Mouse (Mus musculus) kidney, postnatal 25 days (tissue): ENCODE data around the gene Pcdh15.

ENCODE experiments used
- DNase-seq, 2 experiments: peaks; one replicate each; pipeline ENCODE4 v3.0.0; 2021; ENCODE audit warnings: mixed read lengths in 2 of 2

Gene Pcdh15

DNA sequence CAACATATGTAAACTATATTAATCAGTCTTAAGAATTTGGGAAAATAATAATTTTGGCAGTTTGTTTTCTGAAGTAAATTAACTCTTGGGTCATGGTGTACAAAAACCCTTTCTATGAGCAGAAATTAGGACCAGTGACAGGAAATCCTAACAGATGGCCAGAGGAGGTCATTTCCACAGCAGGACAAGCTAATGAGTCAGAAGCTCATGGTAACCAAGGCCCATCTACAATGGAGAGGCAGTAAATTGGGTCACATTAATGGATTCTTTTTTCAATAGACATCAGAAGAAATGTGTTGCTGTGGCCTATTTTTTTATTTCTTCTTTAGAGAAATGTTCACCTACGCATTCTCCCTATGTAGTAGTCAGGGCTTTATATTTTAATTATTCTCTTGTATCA is 923.9 kb downstream of the Pcdh15 start:
- no peak for DNase-seq

DNA sequence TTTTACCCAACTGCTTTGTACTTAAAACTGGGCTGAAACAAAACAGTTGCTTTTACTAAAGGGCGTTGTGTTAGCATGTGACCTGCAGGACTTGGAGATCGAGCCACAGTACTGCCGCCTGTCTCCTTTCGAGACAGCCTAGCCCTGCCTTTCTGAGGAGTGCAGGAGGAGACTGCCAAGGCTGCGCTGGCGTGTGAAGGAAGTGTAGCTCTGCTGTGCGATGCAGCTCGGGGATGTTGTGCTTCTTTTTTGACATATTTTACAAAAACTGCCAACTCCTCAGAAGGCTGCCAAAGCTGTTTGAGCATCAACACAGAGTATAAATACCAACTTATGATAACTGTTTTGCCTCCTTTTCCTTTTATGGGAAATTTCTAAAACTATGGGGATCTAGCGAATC is 953.9 kb downstream of the Pcdh15 start:
- no peak for DNase-seq

DNA sequence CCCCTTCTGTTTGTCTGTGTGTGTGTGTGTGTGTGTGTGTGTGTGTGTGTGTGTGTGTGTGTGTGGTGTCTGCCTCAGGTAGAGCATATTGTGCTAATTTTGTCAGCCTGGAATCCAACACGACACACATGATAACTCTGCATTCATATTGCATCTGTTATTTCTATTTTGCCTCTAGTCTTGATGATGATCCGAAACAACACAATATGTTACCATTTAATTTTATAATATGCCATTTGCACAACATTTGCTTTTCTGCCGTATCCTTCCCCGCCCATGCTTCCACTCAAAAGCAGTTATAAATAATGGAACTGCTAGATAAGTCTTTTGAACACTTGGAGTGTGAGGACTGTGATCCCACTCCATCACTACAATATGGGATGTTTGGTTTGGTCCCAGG is 987.5 kb downstream of the Pcdh15 start:
- no peak for DNase-seq

GRCm38 (mm10) chr10:74098296-74098695 is 999.2 kb downstream of the Pcdh15 start:
- no peak for DNase-seq

DNA sequence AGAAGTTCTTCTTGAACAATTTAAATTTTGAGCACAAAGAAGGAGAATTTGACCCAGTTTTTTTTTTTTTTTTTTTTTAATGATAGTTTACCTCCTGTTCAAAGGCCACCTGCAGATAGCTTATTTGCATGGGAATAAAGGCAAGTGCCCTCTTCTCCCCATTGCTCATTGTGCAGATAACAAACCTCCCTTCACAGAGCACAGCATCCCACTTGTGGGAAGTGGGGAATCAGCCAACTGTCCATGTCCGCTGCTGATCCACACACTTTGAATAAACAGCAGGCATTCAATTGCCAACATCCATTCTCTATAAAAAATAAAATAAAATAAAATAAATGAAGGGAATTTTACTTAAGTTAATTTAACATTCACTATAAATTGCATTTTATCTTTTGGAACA is 1015.0 kb downstream of the Pcdh15 start:
- no peak for DNase-seq

- DNase-seq = no peak
Observed at GRCm38 (mm10) chr10:74116817-74117216, 1017.7 kb downstream of the Pcdh15 start.

- DNase-seq = no peak
Observed at GRCm38 (mm10) chr10:74123421-74123820, 1024.3 kb downstream of the Pcdh15 start.

GRCm38 (mm10) chr10:74129192-74129591 is 1030.0 kb downstream of the Pcdh15 start:
- no peak for DNase-seq

DNA sequence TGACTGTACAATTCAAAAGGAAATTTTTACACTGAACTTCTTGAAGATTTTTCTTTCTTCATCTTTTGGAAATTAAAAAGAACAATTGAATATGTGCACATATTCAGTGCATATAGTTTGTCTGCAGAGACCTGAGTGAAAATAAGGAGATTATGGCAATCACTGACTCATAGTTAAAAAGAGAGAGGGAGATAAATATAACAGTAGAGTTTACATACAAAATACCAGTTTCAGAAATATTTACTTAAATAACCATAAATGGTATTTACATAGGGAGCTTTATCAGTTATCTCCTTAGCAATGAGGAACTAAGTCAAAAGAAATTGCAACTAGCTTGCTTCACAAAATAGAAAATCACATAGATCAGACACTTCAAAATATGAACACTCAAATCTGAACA is 1030.5 kb downstream of the Pcdh15 start:
- no peak for DNase-seq

DNA sequence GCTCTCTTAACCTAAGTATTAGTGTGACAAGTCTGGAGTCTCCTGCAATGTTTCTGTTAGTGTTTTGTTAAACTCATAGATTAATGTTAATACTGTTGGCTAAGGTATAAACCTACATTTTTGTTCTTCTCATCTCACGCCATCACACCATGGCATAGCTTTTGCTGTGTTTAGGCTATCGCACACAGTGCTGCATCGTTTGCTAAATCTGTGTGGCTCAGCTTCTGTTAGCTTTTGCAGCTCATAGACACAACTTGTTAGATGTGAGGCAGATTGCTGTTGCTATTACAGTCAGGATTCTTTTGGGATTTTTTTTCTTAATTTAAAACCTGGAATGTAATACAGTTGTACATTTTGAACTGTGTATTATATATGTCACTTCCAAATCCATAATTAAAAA is 1031.7 kb downstream of the Pcdh15 start:
- DNase-seq = no peak

DNA sequence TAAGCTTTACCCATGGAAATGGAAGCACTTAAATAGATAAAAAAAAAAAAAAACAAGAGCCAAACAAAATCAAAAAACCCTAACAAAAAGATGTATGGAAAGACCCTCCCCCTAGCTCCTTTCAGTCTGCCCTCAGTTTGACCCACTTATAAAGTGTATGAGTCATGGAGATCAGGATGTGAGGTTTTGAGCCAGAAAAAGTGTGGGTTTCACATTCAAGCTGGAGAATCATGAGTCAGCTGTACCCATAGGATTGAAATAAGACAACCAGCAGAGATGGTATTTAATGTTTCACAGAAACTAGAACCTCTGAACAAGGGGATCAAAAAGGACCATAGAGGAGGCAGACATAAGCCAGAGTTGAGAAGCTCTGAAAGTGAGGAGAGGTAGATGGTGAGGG is 1048.8 kb downstream of the Pcdh15 start:
- no peak for DNase-seq

- DNase-seq = no peak
Observed at GRCm38 (mm10) chr10:74181921-74182320, 1082.8 kb downstream of the Pcdh15 start.

- DNase-seq = peak in 1 of 2 experiments; percentile 10
Observed at GRCm38 (mm10) chr10:74203650-74204049, 1104.5 kb downstream of the Pcdh15 start.

GRCm38 (mm10) chr10:74217268-74217667 is 1118.1 kb downstream of the Pcdh15 start:
- peak in 1 of 2 experiments; percentile 3 for DNase-seq

DNA sequence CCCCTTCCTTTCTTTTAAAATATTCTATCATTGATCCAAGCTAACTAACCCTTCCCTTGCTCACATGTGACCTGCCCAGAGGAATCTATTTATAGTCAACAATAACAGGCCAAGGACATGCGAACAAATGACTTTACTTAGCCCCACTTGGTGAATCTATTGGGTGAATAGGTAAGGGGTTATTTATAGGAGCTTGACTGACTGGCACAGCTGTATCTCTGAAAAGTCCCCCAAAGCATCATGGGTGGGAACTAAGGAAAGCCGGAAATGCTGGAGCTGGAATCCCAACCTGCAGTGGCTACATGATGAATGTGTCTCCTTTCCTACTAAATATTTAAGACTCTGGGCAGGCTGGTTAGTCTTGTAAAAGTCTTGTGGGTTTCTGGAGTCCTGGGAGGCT is 1121.3 kb downstream of the Pcdh15 start:
- no peak for DNase-seq

DNA sequence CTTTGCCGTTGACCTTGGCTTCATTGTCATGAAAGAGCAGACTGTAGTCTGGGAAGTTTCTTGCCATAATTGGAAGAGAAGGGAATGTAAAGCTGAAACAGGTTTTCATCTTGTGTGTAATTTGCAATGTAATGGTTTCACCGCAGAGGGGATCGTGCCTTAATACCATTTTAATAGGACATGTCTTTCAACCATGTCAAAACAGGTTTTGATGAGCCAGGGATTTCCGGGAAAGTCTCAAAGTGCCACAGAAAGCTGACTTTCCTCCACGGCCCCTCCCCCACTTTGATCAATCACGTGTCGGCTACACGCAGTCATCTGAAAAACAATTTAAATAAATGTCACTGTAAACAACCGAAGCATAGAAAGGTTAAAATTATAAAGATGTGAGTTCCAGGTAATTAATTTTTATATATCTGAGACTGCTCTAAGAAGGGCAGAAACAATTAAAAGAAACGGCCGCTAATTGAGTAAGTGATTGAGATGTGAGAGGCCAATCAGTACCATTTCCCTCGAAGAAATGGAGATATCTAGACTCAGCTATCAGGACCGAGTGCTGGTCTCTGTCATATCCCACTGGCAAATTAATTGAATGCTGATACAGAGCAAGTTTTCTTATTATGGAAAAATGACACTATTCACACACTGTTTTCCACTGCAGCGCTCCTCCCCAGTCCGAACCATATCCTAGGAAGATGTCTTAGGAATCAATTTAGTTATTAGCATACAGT is 1158.7 kb downstream of the Pcdh15 start:
- peak in 1 of 2 experiments; percentile 22 for DNase-seq

- DNase-seq = no peak
Observed at GRCm38 (mm10) chr10:74258639-74259038, 1159.5 kb downstream of the Pcdh15 start.

GRCm38 (mm10) chr10:74269637-74270269 is 1170.6 kb downstream of the Pcdh15 start:
- no peak for DNase-seq

- DNase-seq = no peak
Observed at GRCm38 (mm10) chr10:74270894-74271293, 1171.8 kb downstream of the Pcdh15 start.

- DNase-seq = no peak
Observed at GRCm38 (mm10) chr10:74304120-74304519, 1205.0 kb downstream of the Pcdh15 start.

DNA sequence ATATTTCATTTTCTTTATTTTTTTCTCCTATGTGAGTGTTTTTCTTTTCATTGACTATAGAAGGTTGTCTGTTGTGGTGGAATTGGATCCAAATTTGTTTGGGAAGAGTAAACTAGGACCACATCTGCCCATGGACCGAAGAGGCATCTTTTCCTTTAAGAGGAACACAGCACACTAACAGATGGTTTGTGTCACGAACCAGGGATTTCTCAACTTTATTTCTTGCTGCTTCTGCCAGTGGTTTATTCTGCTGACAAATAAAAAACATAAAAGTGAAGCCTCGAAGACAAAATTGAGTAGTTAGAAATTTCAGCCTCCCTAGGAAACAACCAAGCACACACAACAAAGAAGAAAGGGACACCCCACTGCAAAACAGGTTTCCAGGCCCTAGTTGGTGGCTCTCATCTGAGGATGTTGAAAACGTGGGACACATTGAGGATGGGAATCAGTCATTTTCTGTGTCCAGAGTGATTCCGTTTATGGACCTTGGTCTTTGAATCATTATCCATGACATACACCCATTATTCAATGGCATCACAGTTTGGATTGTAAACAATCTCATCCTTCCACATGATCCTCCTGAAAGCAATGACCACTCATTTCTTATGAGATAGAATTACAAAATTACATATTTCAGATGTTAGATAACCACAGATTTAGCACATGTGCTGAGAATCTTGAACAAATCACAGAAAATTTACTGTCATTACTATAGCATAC is 1206.5 kb downstream of the Pcdh15 start:
- DNase-seq = no peak

- no peak for DNase-seq
Observed at GRCm38 (mm10) chr10:74307035-74307434, 1207.9 kb downstream of the Pcdh15 start.

GRCm38 (mm10) chr10:74316091-74316490 is 1216.9 kb downstream of the Pcdh15 start:
- no peak for DNase-seq

DNA sequence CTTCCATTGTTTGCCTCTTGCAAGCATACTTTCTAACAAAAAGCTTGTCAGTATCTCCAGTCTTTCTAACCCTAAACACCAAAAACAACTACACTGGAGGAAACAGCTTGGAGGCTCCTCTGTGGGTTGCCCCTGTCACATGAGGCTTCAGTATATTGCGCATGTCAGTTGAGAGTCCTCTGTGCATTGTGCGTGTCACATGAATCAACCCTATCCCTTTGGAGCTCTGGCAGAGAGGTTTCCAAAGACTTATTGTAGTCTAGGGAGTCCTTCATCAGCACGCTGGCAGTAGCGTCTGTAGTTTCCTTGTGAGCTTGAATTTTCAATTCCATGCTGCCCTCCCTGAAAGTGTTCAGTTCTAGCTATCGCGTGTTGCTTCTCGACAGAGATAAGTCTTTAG is 1236.3 kb downstream of the Pcdh15 start:
- no peak for DNase-seq
